Mouse (Mus musculus): Measurements from ENCODE around the gene Mgat4d. TPM values are rescaled to one million over a fixed set of nuclear protein-coding genes. Genes with fewer than 3 reads are reported as not detected.

The Mgat4d gene
- polyA plus RNA-seq, 1 experiment from 2014 or later: not detected

DNA sequence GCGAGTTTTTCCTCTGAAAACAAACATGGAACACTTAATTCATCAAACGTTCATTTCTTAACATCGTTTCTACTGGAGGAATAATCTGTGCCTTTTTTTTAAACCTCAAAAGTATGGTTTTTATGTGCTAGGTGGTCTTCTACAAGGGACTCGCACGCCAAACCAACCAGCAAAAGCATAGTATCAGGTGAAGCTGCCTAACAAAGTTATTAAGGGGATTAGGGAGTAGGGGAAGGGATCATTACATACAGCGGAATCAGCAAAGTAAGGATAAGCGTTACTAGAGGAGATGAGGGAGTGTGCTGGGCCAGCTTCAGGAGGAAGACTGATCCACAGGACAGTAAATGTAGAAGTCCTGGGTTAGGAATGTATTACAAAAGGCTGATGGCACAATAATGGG is 15.4 kb upstream of the Mgat4d start:
- no peak overlapping the region for H3K27ac ChIP-seq
- ATAC-seq: 0 out of 2 replicates have a peak, but pooled peaks have one; percentile 2
- peaks cover 15% of the 10 kb centered on the region; the same call in 1 of the 2 replicates for H3K27me3 ChIP-seq
- WGBS: 5% methylated on average over 7 of the region's 7 CpGs
- no peak overlapping the region for H3K9ac ChIP-seq (replicated peaks)
- peaks cover 18% of the 10 kb centered on the region for H3K4me1 ChIP-seq (replicated peaks)
- no peaks in the 10 kb centered on the region for H3K9me3 ChIP-seq
- peak overlapping the region; percentile 64 for H3K4me3 ChIP-seq (replicated peaks)
- peaks cover 9% of the 10 kb centered on the region for H3K36me3 ChIP-seq
- peak overlapping the region; percentile 86 for H3K4me2 ChIP-seq (replicated peaks)

DNA sequence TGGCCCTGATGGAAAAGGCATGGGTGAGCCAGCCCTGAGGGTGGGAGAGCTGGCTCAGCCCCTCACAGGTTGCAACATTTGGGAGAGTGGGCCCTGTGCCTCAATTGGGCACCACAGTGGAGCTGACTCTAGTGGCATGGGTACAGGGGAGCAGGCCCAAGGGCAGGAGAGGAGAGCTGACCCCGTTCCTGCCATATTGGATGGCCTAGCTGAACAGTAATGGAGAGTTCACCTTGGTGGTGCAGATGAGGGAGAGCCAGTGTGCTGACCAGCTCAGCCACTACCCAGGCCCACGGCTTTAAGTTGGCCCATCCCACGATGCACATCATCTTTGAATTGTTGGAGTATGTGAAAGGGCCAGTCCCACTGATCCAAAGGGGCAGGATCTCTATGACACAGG is 6.2 kb upstream of the Mgat4d start:
- no peak overlapping the region for H3K4me3 ChIP-seq (replicated peaks)
- H3K4me1 ChIP-seq (replicated peaks): no peaks in the 10 kb centered on the region
- H3K36me3 ChIP-seq: no peaks in the 10 kb centered on the region
- H3K4me2 ChIP-seq (replicated peaks): no peak overlapping the region
- no peak overlapping the region for H3K27ac ChIP-seq
- H3K27me3 ChIP-seq: no peaks in the 10 kb centered on the region
- H3K9me3 ChIP-seq: no peaks in the 10 kb centered on the region
- no peak overlapping the region for H3K9ac ChIP-seq (replicated peaks)
- no peak for ATAC-seq
- 87% methylated on average over 3 of the region's 3 CpGs for WGBS

DNA sequence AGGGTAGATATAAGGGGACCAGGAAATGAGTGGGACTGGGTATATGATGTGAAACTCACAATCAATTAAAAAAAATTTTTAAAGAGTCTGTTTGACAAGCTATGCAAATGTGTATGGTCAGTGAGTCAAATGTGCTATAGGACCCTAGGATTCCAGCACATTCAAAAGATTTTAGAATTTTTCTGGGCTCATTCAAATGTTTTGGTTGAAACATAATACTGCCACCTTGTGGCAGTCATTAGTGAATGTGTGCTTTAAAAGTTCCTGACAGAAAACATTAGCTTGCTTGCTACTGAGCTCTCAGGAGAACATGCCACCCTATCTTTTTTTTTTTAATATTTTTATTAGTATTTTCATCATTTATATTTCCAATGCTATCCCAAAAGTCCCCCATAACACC is 5.6 kb upstream of the Mgat4d start:
- ATAC-seq: no peak
- Histone ChIP-seq H3K4me2 (replicated peaks) (no peak overlapping the region), H3K27me3 (no peaks in the 10 kb centered on the region), H3K36me3 (no peaks in the 10 kb centered on the region), H3K9me3 (no peaks in the 10 kb centered on the region), H3K4me1 (replicated peaks) (no peaks in the 10 kb centered on the region), H3K27ac (no peak overlapping the region), H3K4me3 (replicated peaks) (no peak overlapping the region), H3K9ac (replicated peaks) (no peak overlapping the region)

GRCm38 (mm10) chr8:83351315-83351714 is 3.0 kb downstream of the Mgat4d start:
- no peak overlapping the region for H3K4me2 ChIP-seq (replicated peaks)
- 98% methylated on average over 2 of the region's 2 CpGs for WGBS
- H3K36me3 ChIP-seq: no peaks in the 10 kb centered on the region
- H3K9ac ChIP-seq (replicated peaks): no peak overlapping the region
- H3K4me1 ChIP-seq (replicated peaks): no peaks in the 10 kb centered on the region
- H3K4me3 ChIP-seq (replicated peaks): no peak overlapping the region
- no peaks in the 10 kb centered on the region for H3K9me3 ChIP-seq
- no peak for ATAC-seq
- no peak overlapping the region for H3K27ac ChIP-seq
- H3K27me3 ChIP-seq: no peaks in the 10 kb centered on the region

DNA sequence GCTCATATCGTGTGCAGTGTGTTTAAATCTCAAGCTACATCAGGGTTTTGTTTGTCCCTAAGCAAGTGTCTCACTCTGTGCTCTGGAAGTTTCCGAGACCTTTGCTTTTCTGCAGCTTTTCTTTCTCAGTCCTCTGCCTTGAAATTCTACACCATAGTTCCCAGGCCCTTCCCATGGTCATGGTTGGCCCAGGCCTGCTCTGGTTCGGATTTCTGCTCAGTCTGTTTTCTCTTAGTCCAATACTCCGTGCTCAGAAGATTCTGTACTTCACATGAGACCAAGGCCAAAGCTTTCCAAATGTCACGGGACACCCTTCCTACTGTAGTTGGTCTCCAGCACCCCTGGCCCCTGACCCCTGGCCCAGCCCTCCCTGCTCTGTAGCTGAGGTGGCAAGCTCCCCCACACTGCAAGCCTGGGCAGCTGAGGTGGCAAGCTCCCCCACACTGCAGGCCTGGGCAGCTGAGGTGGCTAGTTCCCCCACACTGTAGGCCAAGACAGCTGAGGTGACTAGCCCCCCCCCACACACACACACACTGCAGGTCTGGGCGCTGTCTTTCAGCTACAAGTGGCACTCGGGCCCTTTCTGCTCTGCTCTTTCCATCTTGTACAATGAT is 15.0 kb downstream of the Mgat4d start:
- Histone ChIP-seq H3K4me2 (replicated peaks) (no peak overlapping the region), H3K27me3 (no peaks in the 10 kb centered on the region), H3K9me3 (no peaks in the 10 kb centered on the region), H3K36me3 (no peaks in the 10 kb centered on the region), H3K9ac (replicated peaks) (no peak overlapping the region), H3K4me3 (replicated peaks) (no peak overlapping the region), H3K4me1 (replicated peaks) (no peaks in the 10 kb centered on the region), H3K27ac (no peak overlapping the region)
- ATAC-seq: no peak
- 72% methylated on average over 7 of the region's 7 CpGs for WGBS

DNA sequence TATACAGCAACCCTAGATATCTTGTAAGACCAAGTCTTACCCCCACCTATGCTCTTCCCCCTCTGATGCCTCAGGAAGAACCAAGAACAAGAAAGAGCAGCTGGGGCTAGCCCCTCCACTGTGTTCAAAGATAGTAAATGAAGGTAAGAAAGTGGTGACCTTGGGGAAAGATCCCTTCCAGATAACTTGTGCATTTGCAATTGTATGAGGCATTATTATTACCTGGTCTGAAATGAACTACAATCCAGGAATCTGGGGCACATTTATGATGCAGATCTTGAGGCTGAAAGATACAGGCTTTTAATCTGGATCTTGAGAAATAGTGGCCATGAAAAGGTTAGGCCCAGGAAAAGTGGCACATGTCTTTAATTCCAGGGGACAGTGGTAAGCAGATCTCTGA is 29.0 kb downstream of the Mgat4d start:
- Histone ChIP-seq H3K4me3 (replicated peaks) (no peak overlapping the region), H3K36me3 (no peaks in the 10 kb centered on the region), H3K4me1 (replicated peaks) (no peaks in the 10 kb centered on the region), H3K9ac (replicated peaks) (no peak overlapping the region), H3K9me3 (no peaks in the 10 kb centered on the region), H3K27me3 (no peaks in the 10 kb centered on the region), H3K27ac (no peak overlapping the region), H3K4me2 (replicated peaks) (no peak overlapping the region)
- ATAC-seq: no peak

GRCm38 (mm10) chr8:83380141-83380540 is 31.9 kb downstream of the Mgat4d start:
- WGBS: 76% methylated on average over 4 of the region's 4 CpGs
- Histone ChIP-seq H3K9ac (replicated peaks) (no peak overlapping the region), H3K27me3 (no peaks in the 10 kb centered on the region), H3K36me3 (no peaks in the 10 kb centered on the region), H3K4me1 (replicated peaks) (no peaks in the 10 kb centered on the region), H3K4me2 (replicated peaks) (no peak overlapping the region), H3K9me3 (no peaks in the 10 kb centered on the region), H3K27ac (no peak overlapping the region), H3K4me3 (replicated peaks) (no peak overlapping the region)
- ATAC-seq: no peak

- Histone ChIP-seq H3K9me3 (no peaks in the 10 kb centered on the region), H3K9ac (replicated peaks) (no peak overlapping the region), H3K4me3 (replicated peaks) (no peak overlapping the region), H3K4me1 (replicated peaks) (no peaks in the 10 kb centered on the region), H3K27me3 (no peaks in the 10 kb centered on the region), H3K4me2 (replicated peaks) (no peak overlapping the region), H3K27ac (no peak overlapping the region), H3K36me3 (no peaks in the 10 kb centered on the region)
- 87% methylated on average over 2 of the region's 2 CpGs for WGBS
- ATAC-seq: no peak
Measured at GRCm38 (mm10) chr8:83381016-83381415, 32.7 kb downstream of the Mgat4d start.

- 51% methylated on average over 2 of the region's 2 CpGs for WGBS
Measured at GRCm38 (mm10) chr8:83382850-83383249, 34.6 kb downstream of the Mgat4d start.

DNA sequence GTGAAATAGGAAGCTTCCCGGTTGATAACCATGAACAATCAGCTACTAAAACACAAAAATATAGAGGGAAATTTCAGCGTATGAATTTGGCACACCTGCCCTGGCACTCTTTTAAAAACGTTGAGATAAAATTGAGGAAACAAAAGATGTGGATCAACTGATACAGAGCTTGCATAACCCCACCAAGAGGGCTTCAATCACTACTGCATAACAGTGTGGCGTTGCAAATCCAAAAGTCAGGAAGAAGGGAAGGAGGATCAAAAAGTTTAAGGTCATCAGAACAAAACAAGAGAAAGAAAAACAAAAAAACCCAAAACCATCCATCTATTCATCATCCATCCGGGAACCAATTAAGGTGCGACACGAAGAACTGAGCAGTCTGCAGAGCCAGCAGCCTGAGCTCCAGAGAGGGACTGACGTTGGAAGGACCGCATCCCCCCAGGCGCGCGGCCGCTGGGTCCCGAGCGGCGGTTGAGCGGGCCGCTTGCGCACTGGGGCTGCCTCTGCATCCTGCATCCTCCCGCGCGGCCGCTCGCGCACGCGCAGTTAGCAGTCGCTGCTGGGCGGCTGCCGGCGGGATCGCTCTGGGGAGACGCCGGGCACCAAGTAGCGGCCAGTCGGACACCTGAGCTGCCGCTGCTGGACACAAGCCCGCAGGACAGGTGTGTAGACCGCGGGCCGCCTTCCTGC is 41.2 kb downstream of the Mgat4d start, which contains the start of gene Clgn:
TSS of gene Clgn (plus strand) at position 552 of the 690 bp plus-strand sequence.
- 4% methylated on average over 41 of the region's 41 CpGs for WGBS
- peak; percentile 98 for ATAC-seq

More at GRCm38 (mm10) chr8:83382850-83383249, 34.6 kb downstream of the Mgat4d start:
- H3K4me3 ChIP-seq (replicated peaks): no peak overlapping the region
- H3K9me3 ChIP-seq: no peaks in the 10 kb centered on the region
- H3K4me1 ChIP-seq (replicated peaks): no peaks in the 10 kb centered on the region
- no peaks in the 10 kb centered on the region for H3K36me3 ChIP-seq
- no peak for ATAC-seq
- no peak overlapping the region for H3K27ac ChIP-seq
- H3K27me3 ChIP-seq: no peaks in the 10 kb centered on the region
- no peak overlapping the region for H3K9ac ChIP-seq (replicated peaks)
- no peak overlapping the region for H3K4me2 ChIP-seq (replicated peaks)

DNA sequence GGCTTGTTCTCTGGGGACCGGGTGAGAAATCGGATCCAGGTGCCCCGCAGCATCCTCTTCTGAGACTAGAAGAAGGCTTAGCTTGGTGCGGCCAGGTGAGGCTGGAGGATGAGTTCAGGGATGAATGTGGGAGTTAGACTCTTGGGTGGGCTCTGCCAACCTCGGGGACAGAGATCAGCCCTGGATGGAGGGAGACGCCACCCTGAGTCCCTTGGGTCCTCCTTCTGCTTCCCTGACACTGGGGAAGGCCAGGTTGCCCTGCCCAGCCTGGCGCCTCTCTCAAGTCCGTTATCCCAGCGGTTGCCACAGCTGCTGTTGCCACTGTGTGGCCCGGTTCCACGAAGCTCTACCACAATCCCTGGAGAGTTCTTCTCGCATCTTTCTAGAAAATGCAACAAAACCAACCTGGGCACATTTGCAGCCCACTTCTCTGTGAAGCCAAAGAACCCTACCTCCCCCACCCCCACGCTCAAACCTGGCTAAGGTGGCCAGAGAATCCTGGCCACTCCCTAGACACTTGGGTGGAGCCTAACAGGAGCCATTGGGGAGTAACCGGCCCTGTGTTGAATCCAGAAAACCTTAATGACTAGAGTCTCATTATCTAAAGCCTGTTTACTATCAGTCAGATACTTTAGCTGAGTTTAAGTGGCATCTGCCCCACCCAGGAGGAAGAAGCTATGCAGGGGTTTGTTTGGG is 41.9 kb downstream of the Mgat4d start:
- H3K4me1 ChIP-seq (replicated peaks): peaks cover 6% of the 10 kb centered on the region
- peak; percentile 85 for ATAC-seq
- H3K4me3 ChIP-seq (replicated peaks): peak overlapping the region; percentile 69
- no peaks in the 10 kb centered on the region for H3K9me3 ChIP-seq
- no peaks in the 10 kb centered on the region for H3K36me3 ChIP-seq
- WGBS: 4% methylated on average over 14 of the region's 14 CpGs
- peak overlapping the region; percentile 81 for H3K4me2 ChIP-seq (replicated peaks)
- H3K27me3 ChIP-seq: peaks cover 13% of the 10 kb centered on the region
- no peak overlapping the region for H3K27ac ChIP-seq
- H3K9ac ChIP-seq (replicated peaks): peak overlapping the region; percentile 78

More for the DNA sequence above, 41.2 kb downstream of the Mgat4d start, which contains the start of gene Clgn:
- Histone ChIP-seq H3K36me3 (no peaks in the 10 kb centered on the region), H3K9me3 (no peaks in the 10 kb centered on the region), H3K4me3 (replicated peaks) (peak within 1 kb of the TSS; percentile 69), H3K9ac (replicated peaks) (peak within 1 kb of the TSS; percentile 78), H3K27me3 (peaks cover 13% of the 10 kb centered on the region), H3K4me1 (replicated peaks) (peaks cover 6% of the 10 kb centered on the region), H3K27ac (no peak within 1 kb of the TSS), H3K4me2 (replicated peaks) (peak within 1 kb of the TSS; percentile 81)

- Histone ChIP-seq H3K36me3 (no peaks in the 10 kb centered on the region), H3K27ac (no peak overlapping the region), H3K9ac (replicated peaks) (no peak overlapping the region), H3K4me3 (replicated peaks) (no peak overlapping the region), H3K9me3 (no peaks in the 10 kb centered on the region), H3K4me2 (replicated peaks) (no peak overlapping the region), H3K4me1 (replicated peaks) (peaks cover 6% of the 10 kb centered on the region), H3K27me3 (peaks cover 13% of the 10 kb centered on the region)
- WGBS: 71% methylated on average over 1 of the region's 1 CpGs
- ATAC-seq: no peak
Measured at GRCm38 (mm10) chr8:83392521-83392920, 44.2 kb downstream of the Mgat4d start.

All from midbrain, embryonic 13.5 days (tissue).